31 mouse cellular contexts compared by ENCODE assay signal in the genomic region with DNA sequence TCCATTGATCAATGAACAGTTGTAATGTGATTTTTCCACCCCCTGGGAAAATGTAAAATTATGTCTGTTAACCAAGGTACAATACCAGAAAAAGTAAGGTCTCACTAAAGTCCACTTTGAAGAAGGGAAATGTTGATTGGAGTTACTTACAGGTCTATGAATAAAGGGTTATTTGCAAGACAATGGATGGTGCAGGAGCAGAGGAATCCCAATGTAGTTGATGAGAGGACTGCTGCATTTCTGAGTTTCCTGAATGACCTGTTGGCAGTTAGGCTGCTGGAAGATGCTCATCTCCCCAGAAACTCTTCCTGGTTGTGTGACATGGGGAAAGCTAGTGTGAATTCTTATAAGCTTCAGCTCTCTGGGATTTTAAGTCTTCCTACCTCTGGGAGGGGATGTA.
"Had no signal": no experiment of that assay in that cellular context is flagged by ENCODE, and none has a peak within 500 bp of the region (broad histone marks: within the 10 kb centered on the region; RNA-seq: fewer than 3 reads in every experiment).

No protein-coding gene starts in this region.

- H3K9me3 ChIP-seq: limb, embryonic 10.5 days; limb, embryonic 12.5 days; limb, embryonic 13.5 days; limb, embryonic 15.5 days; liver, embryonic 12.5 days; liver, embryonic 13.5 days; liver, embryonic 15.5 days; lung, embryonic 15.5 days; megakaryocyte, embryonic 14.5 days; midbrain, embryonic 10.5 days; midbrain, embryonic 12.5 days; midbrain, embryonic 15.5 days; neural tube, embryonic 12.5 days had no signal

- H3K4me2 ChIP-seq: limb, embryonic 12.5 days; limb, embryonic 13.5 days; limb, embryonic 15.5 days; liver, embryonic 11.5 days; liver, embryonic 12.5 days; liver, embryonic 13.5 days; liver, embryonic 15.5 days; lung, embryonic 14.5 days; lung, embryonic 15.5 days; midbrain, embryonic 11.5 days; midbrain, embryonic 12.5 days; midbrain, embryonic 15.5 days; neural tube, embryonic 12.5 days had no signal

- H3K36me3 ChIP-seq: limb, embryonic 10.5 days; limb, embryonic 12.5 days; limb, embryonic 13.5 days; limb, embryonic 15.5 days; liver, embryonic 12.5 days; liver, embryonic 13.5 days; liver, embryonic 15.5 days; lung, embryonic 15.5 days; midbrain, embryonic 10.5 days; midbrain, embryonic 12.5 days; midbrain, embryonic 15.5 days; neural tube, embryonic 12.5 days had no signal

- H3K27me3 ChIP-seq: limb, embryonic 12.5 days; limb, embryonic 13.5 days; limb, embryonic 15.5 days; liver, embryonic 12.5 days; liver, embryonic 13.5 days; liver, embryonic 15.5 days; lung, embryonic 15.5 days; megakaryocyte, embryonic 14.5 days; midbrain, embryonic 12.5 days; midbrain, embryonic 15.5 days; neural tube, embryonic 12.5 days had no signal

- H3K9ac ChIP-seq: limb, embryonic 12.5 days; limb, embryonic 13.5 days; limb, embryonic 15.5 days; liver, embryonic 12.5 days; liver, embryonic 13.5 days; liver, embryonic 14.5 days; liver, embryonic 15.5 days; liver, postnatal 0 days; lung, embryonic 14.5 days; lung, embryonic 15.5 days; midbrain, embryonic 12.5 days; midbrain, embryonic 15.5 days; neural tube, embryonic 12.5 days had no signal

- ATAC-seq: liver, embryonic 12.5 days; liver, postnatal 0 days; lung, postnatal 0 days; midbrain, embryonic 15.5 days; midbrain, embryonic 16.5 days had no signal

- DNase-seq: left cerebral cortex, postnatal 4 days; liver; liver, embryonic 13.5 days; liver, postnatal 0 days; lung, adult 18-20 months; lung, adult 2 months; lung, embryonic 14.5 days; lung, postnatal 10 days; lung, postnatal 14 days; lung, postnatal 36 days; lung, postnatal 4 days; midbrain, embryonic 14.5 days had no signal

- H3K4me1 ChIP-seq: limb, embryonic 10.5 days; limb, embryonic 12.5 days; limb, embryonic 13.5 days; limb, embryonic 15.5 days; liver, embryonic 12.5 days; liver, embryonic 13.5 days; liver, embryonic 15.5 days; lung, embryonic 15.5 days; megakaryocyte, embryonic 14.5 days; midbrain, embryonic 12.5 days; midbrain, embryonic 15.5 days; neural tube, embryonic 12.5 days had no signal

- H3K27ac ChIP-seq: limb, embryonic 10.5 days; limb, embryonic 12.5 days; limb, embryonic 13.5 days; limb, embryonic 15.5 days; liver, embryonic 12.5 days; liver, embryonic 13.5 days; liver, embryonic 14.5 days; liver, embryonic 15.5 days; lung, embryonic 15.5 days; macrophage; midbrain, embryonic 10.5 days; midbrain, embryonic 12.5 days; midbrain, embryonic 15.5 days; neural tube, embryonic 12.5 days had no signal

- H3K4me3 ChIP-seq: limb, embryonic 10.5 days; limb, embryonic 12.5 days; limb, embryonic 13.5 days; limb, embryonic 15.5 days; liver, embryonic 12.5 days; liver, embryonic 13.5 days; liver, embryonic 15.5 days; lung, embryonic 15.5 days; megakaryocyte, embryonic 14.5 days; midbrain, embryonic 10.5 days; midbrain, embryonic 12.5 days; midbrain, embryonic 15.5 days; myocyte; neural tube, embryonic 12.5 days had no signal
